Mouse (Mus musculus) heart, postnatal 0 days (tissue): ENCODE measurements at regions not wholly inside any gene's neighbourhood (a gene's known extent, or its start where the extent isn't known, plus 50 kb on each side); places are given as distances from the start of the nearest gene placed in this dataset.

ENCODE experiments used
- CTCF ChIP-seq: IDR thresholded peaks from 2 replicates; pipeline ENCODE4 v1.5.1; 2016; ENCODE audit warnings: antibody characterized with exemption, control low read depth, low read depth
- EP300 ChIP-seq: IDR thresholded peaks from 2 replicates; pipeline ENCODE4 v1.6.1; 2016; ENCODE audit warnings: antibody characterized with exemption, low read depth

DNA sequence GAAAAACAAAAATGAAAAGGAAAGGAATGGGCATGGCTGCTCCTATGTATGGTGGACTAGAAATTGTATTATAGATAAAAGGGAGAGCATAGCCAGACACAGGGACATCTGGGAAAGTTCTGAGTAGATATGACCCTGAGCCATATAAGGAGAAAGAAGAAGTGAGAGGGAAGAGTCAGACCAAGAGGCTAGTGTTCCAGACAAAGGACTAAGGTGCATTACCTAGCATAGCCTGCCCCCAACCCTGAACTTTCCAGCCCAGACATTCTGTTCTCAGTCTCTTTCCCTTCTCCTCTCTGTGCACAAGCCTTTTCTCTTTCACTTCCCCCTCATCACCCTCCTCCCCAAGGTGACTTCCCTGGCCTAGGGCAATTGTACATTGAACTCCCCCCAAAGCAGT lies 58.9 kb upstream of the Mettl4 start:
- no peak for TF ChIP-seq EP300
- no peak for TF ChIP-seq CTCF
